Mouse (Mus musculus) thymus, postnatal 0 days (tissue): Measurements from ENCODE around the gene Klb. TPM values are rescaled to one million over a fixed set of nuclear protein-coding genes. Genes with fewer than 3 reads are reported as not detected.
"Not testable (repeated sequence)": the region's sequence is repeated elsewhere in the genome, so short reads cannot be mapped to it uniquely, and the experiment has no call there.

Experiments used
- DNase-seq: peaks from one replicate; pipeline ENCODE4 v3.0.0-alpha.2; 2015; ENCODE audit warnings: low spot score
- polyA plus RNA-seq: library from polyadenylated mRNA; unstranded; fragments of >200 nt; fragmentation: Nextera tagmentation; extraction: Ambion mirVana; gene quantifications from 2 replicates; pipeline ENCODE4 v1.2.1, GENCODE M21; 2015

The Klb gene
- 0.13 TPM in 1 of 2 replicates, not detected in the other for polyA plus RNA-seq

- no peak for DNase-seq
These were observed at the start of gene Klb for GRCm38 (mm10) chr5:65348168-65348567. Gene Klb, plus strand, starts transcription at chr5:65348314.

DNA sequence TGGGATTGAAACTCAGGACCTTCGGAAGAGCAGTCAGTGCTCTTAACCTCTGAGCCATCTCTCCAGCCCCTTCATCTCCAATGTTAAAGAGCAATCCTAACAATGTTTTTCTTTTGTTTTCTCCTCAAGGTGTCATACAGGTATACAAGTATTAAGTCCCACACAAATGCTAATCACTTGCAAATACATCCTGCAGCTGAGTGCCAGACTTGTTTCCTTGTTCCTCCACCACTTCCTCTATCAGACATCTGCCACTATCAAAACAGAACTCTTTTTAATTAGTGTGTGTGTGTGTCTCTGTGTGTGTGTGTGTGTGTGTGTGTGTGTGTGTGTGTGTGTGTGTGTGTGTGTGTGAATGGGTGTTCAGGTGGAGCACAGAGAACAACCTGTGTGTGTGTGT is 48.5 kb upstream of the Klb start:
- not testable (repeated sequence) for DNase-seq

DNA sequence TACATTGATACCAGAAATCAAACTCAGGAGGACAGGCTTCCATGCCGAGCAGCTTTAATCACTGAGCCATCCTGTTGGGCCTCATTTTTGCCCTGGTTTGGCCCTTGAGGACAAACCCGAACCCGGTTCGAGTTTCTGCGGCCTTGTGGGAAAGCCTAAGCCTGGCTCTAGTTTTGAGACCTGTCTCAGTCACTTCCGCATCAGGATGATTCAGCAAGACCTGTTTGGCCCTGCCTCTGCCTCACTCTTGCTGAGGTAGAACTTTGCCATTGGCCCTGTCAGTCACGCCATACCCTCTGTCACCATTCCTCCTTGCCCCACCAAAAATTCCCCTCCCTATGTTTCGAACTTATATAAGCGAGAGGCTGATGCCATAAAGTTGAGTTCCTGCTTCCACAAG is 48.0 kb upstream of the Klb start:
- no peak for DNase-seq

- DNase-seq, result no peak
These were observed 42.6 kb upstream of the Klb start for GRCm38 (mm10) chr5:65305516-65305915.

- DNase-seq, result no peak
These were observed 39.9 kb upstream of the Klb start for GRCm38 (mm10) chr5:65308208-65308607.

GRCm38 (mm10) chr5:65308866-65309265 is 39.2 kb upstream of the Klb start:
- DNase-seq, result no peak

DNA sequence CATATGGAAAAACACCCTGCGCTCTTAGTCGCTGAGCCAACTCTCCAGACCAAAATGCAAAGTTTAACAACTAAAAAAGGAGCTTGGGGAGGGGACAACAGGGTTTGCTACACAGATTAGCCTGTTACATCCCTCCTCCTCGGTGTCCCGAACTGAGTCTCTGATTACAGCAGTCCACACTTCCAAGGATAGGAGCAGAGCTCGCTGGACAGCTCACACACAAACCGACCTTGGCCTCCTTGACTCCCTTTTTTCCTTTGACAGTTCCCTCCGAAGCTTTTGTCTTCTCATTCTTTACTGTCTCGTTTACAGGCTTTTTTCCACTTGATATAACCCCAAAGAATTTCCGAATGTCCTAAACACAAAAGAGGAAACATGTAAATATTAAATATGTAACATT is 28.9 kb upstream of the Klb start:
- no peak for DNase-seq

DNA sequence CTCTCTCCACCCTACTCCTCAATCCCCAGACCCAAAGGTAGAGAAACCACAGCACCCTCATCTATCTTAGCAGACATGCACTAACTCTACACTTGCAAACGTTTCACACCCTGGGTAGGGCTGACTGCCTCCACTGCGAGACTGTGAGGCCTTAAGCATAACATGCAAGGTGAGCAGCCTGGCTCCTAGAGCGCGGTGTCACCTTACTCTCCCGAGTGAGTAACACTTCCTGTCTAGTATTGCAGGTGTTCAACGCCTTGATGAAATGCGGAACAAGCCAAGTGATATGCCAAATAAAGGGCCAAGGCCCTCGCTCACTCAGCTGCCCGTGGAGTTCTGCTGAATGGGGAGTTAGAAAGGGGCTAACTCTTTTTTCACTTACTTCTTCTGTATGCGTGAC is 25.9 kb upstream of the Klb start:
- peak; percentile 45 for DNase-seq

DNA sequence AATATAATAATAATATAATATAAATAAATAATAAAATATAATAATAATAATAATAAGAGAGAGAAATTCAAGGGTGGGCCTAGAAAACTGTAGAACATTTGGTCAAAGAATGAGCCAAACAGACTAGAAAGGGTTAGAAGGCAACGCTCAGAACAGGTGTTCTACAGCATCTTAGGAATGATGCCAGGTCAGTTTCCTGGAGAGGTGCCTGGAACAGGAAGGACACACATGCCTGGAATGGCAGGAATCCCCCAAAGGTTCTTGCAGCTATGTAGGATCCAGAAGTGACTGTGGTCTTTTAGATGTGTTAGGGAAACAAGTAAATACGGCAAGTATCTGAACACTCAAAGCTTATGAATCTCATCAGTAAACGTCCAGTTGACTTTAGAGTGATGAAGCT is 23.8 kb upstream of the Klb start:
- no peak for DNase-seq

DNA sequence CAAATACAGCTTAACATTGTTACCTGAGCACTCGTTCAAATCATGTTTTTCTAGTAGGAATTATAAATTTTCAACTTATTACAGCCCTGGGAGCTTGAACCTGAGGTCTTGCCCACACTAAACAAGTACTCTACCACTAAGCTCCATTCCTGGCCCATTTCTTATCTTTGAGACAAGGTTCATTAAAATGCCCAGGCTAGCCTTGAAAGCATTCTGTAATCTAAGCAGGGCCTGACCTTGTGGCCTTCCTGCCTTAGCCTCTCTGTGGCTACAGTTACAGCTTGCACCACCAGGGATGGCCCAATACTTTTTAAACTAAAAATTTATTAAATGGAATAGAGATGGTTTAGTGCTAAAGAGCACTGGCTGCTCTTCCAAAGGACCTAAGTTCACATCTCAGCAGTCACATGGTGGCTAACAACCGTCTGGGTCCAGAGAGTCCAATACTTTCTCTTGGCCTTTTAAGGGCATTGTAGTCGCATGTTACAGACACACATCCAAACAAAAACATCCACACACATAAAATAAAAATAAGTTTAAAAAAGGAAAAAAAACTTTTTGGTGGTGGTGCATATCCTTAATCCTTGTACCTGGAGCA is 23.3 kb upstream of the Klb start:
- DNase-seq, result no peak

GRCm38 (mm10) chr5:65326212-65326611 is 21.9 kb upstream of the Klb start:
- DNase-seq, result peak; percentile 25

DNA sequence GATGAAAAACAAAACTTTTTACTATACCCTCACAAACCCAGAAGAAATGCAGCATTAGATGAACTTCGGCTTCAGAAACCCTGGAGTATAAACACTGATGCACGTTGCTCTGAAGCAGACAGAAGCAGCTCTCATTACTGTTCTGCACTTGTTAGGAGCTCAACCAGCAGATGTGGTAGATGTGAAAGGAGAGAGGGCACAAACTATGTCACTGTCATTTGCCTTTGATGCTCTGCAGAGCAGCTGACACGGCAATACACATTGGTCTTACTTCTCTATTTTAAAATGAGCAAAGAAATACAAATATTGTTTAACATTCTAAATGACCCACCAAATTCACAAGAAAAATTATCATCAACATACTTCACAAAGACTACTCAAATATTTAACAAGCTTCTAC is 18.1 kb upstream of the Klb start:
- DNase-seq, result no peak

DNA sequence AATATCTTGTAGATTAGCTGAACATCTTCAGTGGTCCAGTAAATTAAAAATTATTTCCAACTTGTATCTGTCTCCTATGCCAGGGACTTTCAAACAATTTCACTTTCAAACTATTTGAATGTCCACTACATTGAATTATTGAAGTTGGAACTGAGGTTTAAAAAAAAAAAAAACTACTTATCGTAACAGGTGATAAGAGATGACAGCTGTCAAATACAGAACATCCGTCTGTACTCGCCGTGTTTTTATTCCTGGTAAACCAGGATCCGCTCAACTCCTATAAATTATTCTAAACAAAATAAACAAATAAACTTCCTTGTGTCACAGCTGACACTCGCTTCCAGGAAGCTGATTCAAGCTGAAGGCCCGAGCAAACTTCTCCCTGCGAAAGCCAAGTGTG is 13.3 kb upstream of the Klb start:
- no peak for DNase-seq

DNA sequence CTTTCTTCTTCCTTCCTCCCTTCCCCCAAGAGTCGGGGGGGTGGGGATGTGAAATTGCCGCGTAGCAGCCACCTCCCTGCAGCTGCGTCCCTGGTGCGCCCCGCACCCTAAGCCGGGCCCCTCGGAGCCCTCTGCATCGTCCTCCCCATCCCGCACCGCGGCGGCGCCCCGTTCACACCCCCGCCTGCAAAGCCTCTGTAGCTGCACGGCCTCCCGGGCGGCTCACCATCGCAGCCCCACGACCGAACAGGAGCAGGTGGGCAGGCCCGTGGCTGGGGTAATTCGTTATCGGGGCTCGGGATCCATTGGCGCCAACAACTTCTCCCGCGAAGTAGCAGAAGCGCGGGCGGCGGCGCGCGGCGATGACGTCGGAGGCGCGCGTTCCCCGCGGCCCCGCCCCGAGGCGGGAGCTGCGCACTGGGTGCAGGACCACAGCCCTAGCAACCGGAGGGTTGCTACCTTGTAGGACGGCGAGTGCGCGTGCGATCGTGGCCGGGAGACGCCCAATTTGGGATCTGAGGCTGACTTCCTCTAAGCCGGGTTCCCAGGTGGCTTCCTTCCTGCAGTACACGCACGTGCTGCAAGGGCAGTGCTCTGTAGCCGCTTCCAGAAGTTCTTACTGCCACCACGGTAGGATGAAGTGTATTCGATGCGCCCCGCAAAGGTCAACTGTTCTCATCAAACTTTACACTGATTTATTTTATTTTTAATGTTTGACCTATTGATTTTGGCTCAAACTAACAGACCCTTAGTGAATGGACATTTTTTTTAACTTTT is 12.6 kb upstream of the Klb start, which contains the start of gene Rfc1:
TSS of gene Rfc1 (minus strand) at position 373 of the 777 bp plus-strand sequence.
- peak; percentile 90 for DNase-seq

DNA sequence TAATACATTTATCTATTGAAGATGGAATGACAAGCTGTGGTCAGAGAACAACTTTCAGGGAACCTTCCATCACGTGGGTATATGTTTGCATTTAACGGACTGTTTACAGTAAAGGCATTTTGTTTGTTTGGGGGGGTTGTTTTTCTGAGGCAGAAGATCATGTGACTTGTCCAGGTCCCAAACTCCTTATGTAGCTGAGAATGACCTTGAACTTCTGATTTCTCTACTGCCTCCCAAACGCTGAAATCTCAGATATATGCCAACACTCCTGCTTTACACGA is 12.1 kb upstream of the Klb start:
- DNase-seq, result no peak

GRCm38 (mm10) chr5:65338394-65338793 is 9.7 kb upstream of the Klb start:
- peak; percentile 29 for DNase-seq

- no peak for DNase-seq
These were observed 7.9 kb upstream of the Klb start for GRCm38 (mm10) chr5:65340167-65340566.

- no peak for DNase-seq
These were observed 2.4 kb downstream of the Klb start for GRCm38 (mm10) chr5:65350508-65350907.

- no peak for DNase-seq
These were observed 6.0 kb downstream of the Klb start for GRCm38 (mm10) chr5:65354097-65354496.

DNA sequence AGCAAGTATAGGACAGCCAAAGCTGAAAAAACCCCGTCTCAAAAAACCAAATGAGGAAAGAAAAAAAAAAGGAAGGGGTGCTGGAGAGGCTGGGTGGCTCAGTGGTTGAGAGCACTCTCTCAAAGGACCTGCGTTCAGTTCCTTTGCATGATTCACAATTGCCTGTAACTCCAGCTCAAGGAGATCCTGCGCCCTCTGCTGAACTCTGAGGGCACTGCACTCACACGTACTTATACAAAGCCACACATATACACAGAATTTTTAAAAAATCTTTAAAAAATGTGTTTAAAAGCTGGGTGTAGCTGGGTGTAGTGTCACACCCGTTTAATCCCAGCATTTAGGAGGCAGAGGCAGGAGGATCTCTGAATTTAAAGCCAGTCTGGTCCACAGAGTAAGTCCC is 6.9 kb downstream of the Klb start:
- DNase-seq, result no peak

DNA sequence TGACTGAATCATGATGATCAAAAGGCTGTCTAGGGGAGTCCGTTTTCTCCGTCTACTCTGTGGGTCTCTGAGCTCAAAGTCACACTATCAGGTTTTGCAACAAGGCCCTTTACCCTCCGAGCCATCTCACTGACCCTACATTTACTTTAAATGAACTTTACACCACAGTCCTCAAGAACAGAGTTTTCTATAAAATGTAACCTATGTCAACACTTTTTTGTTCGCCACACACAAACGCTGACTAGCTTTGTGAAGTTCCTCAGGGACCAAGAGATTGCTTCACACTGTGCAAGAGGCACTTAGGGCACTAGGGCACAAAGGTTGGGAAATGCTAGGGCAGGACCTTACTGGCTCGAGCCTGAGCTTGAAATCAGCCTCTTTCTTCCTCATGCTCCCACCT is 8.7 kb downstream of the Klb start:
- no peak for DNase-seq

DNA sequence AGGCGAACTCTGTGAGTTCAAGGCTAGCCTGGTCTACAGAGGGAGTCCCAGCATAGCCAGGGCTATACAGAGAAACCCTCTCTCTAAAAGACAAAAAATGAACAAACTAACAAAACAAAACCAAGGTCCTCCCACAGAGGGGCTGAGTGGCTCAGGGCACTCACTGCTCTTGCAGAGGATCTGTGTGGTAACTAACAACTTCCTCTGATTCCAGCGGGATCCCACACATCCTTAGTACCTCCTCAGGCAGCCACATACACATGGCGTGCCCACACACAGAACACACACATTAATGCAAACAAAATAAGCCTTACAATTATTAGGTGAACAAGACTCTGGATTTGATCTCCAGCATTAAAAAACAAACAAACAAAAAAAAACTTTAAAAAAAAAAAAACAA is 9.7 kb downstream of the Klb start:
- no peak for DNase-seq

DNA sequence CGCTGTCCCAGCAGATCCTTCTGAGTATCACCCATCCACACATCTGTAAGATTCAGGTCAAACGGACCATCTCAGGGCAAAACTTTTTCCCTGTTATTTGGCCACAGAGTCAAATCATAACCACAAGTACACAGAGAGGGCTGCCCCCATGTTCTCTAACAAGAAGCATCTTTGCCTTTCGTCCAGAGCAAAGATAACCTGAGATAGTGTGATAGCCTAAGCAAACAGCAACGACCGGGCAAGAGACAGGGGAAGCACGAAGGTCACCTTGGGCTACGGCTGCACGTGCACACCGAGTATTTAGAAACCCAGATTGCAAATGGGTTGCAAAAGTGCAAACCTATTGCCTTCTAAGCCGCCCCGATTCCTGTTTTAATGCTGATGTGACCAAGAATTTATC is 19.7 kb downstream of the Klb start:
- DNase-seq, result no peak
